Mouse (Mus musculus): Measurements from ENCODE around the gene 4930568D16Rik. TPM values are rescaled to one million over a fixed set of nuclear protein-coding genes. Genes with fewer than 3 reads are reported as not detected.

The 4930568D16Rik gene
- total RNA-seq, 2 experiments from 2014 or later = not detected

DNA sequence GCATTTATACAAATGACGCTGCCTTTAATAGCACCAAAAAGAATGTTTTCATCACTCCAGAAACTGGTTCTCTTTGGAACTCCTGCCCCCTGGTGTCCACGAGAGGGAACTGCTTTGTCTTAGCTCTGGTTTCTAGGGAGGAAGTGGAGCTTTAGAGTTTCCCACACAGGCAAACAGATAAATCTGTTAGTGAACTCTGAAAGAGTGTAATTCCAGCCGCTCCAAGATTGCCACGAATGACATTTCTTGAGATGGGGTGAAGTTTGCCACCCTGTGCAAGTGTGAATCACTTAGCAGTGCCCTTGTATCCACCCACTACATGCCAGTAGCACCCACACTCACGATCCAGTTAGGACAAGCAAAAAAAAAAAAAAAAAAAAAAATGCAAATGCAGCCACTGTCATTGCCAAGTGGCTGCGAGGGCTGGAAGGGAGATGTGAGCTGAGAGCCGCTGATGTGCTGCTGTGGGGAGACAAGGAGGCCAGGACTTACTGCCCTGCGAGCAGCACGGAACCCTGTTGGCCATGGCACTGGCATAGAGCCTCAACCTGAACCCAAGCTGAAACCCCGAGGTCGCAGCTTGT lies 30.2 kb upstream of the 4930568D16Rik start:
- peak; percentile 95 for TF ChIP-seq CTCF (conservative IDR thresholded peaks at IDR 0.05)
- 0 out of 2 replicates have a peak overlapping the region, but pooled peaks have one; percentile 0 for H3K27ac ChIP-seq
- peak; percentile 72 to 79 for DNase-seq (ENCODE audit: low spot score in 2 of 2)
- H3K4me3 ChIP-seq = no peak overlapping the region

DNA sequence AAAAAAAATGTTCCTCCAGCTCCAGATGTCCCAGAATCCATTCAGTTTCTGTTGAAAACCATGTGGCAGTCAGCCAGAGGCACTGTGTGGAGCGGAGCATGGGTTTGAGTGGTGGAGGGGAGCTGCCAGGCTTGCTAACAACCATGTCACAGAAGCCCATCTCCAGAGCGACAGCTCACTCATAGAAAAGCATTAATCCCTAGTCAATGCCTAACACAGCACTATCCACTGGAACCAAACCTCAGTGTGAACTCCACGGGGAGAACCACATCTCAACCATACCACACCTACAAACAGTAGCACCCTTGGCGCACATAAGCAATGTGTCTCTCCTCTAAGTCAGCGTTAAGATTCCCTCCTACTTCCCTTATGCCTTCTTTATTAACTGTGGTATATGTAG lies 29.6 kb upstream of the 4930568D16Rik start, which contains the start of gene 4930402F06Rik:
4930402F06Rik (minus strand) TSS at position 80 of the 400 bp plus-strand sequence.
- Histone ChIP-seq H3K4me3 (no peak within 1 kb of the TSS), H3K27ac (0 out of 2 replicates have a peak within 1 kb of the TSS, but pooled peaks have one; percentile 0)
- peak; percentile 20 to 27 for DNase-seq (ENCODE audit: low spot score in 2 of 2)
- TF ChIP-seq CTCF (conservative IDR thresholded peaks at IDR 0.05) = no peak

DNA sequence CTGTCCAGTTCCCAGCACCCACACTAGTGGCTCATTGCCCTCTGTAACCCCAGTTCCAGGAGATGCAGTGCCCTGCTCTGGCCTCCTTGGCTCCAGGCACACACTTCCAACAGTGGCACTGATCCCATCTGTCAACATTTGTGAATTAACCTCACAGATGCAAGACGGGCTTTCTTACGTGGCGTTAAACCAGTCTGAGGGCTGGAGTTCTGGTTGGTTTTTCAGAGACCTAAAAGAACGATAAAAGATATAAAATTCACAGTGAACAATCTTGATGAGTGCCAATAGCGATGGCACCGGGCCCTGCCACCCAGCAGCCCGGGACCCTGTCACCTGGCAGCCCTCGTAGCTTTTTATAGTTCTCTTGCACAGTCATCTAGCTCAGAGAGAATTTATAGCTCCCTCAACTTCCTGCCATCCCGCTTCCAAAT lies 17.9 kb upstream of the 4930568D16Rik start:
- no peak for DNase-seq (ENCODE audit: low spot score in 2 of 2)

DNA sequence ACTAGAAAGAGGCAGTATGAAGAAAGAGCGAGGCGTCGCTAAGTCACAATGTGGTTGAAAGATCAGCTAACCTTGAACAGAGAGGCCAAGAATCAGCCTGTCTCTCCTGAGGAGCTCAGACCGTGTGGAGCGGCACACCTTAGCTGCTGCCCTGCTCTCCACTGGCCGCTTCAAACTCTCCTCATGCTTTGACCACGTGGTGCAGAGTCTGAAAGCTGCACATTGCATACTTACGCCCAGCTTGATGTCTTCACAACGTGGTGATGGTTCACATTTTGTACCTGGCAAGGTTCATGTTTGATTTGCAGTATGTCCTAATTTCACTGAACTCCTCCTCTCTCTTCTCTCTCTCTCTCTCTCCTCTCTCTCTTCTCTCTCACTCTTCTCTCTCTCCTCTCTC lies 11.8 kb upstream of the 4930568D16Rik start:
- Histone ChIP-seq H3K27ac (no peak overlapping the region), H3K4me3 (no peak overlapping the region)
- no peak for TF ChIP-seq CTCF (conservative IDR thresholded peaks at IDR 0.05)
- DNase-seq (ENCODE audit: low spot score in 2 of 2) = no peak

More for the DNA sequence above, 17.9 kb upstream of the 4930568D16Rik start:
- H3K4me3 ChIP-seq = no peak overlapping the region
- H3K27ac ChIP-seq = no peak overlapping the region
- TF ChIP-seq CTCF (conservative IDR thresholded peaks at IDR 0.05) = no peak

DNA sequence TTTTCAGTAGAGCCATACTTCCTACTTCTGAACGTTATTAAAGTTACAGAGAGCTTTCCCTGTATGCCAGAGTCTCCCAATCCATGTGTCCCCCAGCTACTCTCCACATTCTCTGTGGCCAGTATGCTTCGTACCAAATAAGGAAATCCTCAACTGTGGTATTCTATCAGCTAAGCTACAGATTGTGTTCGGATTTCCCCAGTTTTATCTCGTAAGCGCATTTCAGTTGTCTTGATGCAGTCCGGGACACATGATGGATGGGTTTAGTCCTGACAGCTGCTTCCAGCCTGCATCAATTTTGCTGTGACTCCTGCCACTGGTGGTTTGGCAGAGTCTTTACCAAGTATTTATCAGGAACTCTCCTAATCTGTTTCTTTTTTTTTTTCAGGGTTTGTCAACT lies 10.1 kb upstream of the 4930568D16Rik start:
- Histone ChIP-seq H3K4me3 (no peak overlapping the region), H3K27ac (no peak overlapping the region)
- DNase-seq (ENCODE audit: low spot score in 2 of 2) = no peak
- TF ChIP-seq CTCF (conservative IDR thresholded peaks at IDR 0.05) = no peak

DNA sequence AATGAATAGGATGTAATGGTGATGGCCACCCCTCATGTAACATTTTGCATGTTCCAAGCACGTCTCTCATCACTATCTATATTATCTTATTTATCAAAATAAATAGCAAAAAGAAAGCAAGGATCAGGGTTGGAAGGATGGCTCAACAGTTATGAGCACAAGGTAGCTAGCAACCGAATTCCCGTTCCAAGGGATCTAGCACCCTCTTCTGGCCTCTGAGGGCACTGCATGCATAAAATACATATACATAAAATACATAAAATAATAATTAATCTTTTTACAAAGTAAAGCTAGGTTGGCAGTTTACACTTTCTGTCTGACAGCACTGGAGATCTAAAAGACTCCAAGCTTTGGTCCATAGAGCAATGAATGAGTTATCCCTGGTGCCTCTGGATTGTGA lies 5.5 kb upstream of the 4930568D16Rik start:
- Histone ChIP-seq H3K27ac (no peak overlapping the region), H3K4me3 (no peak overlapping the region)
- peak; percentile 80 for TF ChIP-seq CTCF (conservative IDR thresholded peaks at IDR 0.05)
- DNase-seq (ENCODE audit: low spot score in 2 of 2) = no peak

DNA sequence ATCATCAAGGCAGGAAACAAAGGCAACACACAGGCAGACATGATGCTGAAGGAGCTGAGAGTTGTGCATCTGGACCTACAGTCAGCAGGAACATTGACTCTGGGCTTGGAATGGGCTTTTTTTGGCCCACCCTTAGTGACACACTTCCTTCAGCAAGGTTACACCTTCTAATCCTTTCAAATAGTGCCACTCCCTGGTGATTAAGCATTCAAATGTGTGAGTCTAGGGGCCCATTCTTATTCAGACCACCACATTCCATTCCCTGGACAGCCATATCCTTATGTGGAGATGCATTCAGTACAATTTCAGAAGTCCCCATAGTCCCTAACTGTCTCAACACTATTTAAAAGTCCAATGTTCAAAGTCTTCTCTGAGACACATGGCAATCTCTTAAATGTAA lies 3.2 kb upstream of the 4930568D16Rik start:
- H3K4me3 ChIP-seq = no peak overlapping the region
- no peak for DNase-seq (ENCODE audit: low spot score in 2 of 2)
- TF ChIP-seq CTCF (conservative IDR thresholded peaks at IDR 0.05) = no peak

DNA sequence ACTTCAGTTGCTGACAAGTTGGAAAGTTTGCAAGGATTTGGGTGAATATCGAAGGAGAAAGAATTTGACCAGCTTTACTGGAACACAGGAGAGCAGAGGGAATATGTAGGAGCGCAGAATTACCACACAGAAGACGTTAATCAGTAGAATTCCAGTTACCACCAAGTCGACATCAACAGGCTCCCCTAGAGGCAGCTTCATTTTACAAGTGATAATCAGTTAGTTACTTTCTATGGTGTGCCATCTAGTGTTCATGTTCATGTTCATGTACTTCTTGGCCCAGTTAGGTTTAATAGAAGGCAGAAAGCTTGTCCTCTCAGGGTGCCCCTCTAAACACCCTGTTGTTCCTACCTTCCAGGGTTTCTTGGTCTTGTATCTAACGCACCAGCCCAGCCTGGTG lies 18.3 kb downstream of the 4930568D16Rik start:
- TF ChIP-seq CTCF (conservative IDR thresholded peaks at IDR 0.05) = peak; percentile 83
- Histone ChIP-seq H3K27ac (no peak overlapping the region), H3K4me3 (no peak overlapping the region)
- DNase-seq (ENCODE audit: low spot score in 2 of 2) = no peak

More for the DNA sequence above, 3.2 kb upstream of the 4930568D16Rik start:
- H3K27ac ChIP-seq = no peak overlapping the region

DNA sequence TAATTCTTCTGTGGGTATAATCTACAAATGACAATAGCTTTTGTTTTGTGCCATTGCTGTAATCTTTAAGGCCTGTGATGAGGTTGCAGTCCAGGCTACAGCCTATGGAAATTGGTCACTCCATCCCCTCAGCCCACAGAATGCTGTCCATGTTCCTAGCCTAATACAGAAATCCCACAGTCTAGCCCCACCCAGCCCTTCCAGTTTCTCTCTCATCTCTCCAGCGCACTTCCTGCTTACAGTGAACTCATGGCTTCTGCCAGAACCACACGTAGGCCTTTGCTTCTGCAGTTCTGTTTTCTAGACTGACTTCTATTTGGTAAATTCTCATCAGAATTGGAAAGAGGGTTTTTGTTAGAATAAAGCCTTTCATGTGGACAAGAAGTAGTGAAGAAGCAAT lies 21.5 kb downstream of the 4930568D16Rik start:
- Histone ChIP-seq H3K4me3 (no peak overlapping the region), H3K27ac (no peak overlapping the region)
- TF ChIP-seq CTCF (conservative IDR thresholded peaks at IDR 0.05) = no peak
- no peak for DNase-seq (ENCODE audit: low spot score in 2 of 2)

DNA sequence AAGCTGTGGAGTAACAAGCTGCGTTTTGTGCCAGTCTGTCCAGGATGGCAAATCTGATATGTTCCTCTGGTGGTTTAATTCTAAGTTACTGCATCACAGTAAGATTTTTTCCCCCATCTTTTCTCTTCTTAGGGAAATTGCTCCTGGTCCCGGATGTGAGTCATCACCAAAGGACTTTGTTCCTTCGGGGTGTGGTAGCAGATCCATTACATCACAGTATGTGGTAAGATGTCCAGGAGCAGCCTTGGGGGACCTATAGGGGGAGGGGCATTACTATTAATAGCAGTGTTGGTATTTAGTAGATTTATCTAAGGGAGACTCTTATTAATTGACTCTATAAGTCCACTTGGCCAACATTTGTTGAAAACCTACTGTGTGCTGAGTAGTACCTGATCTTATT lies 24.9 kb downstream of the 4930568D16Rik start:
- TF ChIP-seq CTCF (conservative IDR thresholded peaks at IDR 0.05) = no peak
- no peak for DNase-seq (ENCODE audit: low spot score in 2 of 2)
- Histone ChIP-seq H3K4me3 (no peak overlapping the region), H3K27ac (no peak overlapping the region)

DNA sequence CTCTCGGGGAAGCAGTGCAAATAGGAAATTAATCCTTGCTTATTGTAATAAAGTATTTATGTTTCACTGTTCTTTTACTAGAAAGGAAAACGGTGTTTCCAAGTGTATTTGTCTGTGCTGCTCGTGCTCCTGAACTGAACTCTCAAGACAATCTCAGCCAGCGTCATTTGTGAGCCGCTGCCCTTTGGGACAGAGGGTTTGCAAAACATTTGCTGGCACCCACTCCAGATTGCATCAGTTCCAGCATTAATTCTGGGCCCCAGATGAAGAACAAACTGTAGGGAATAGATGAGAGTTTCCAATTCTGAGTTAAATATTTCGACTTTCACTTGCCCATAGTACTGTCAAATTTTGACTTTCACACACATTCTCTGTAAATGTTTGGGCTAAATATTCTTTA lies 28.8 kb downstream of the 4930568D16Rik start:
- H3K27ac ChIP-seq = no peak overlapping the region
- no peak for TF ChIP-seq CTCF (conservative IDR thresholded peaks at IDR 0.05)
- DNase-seq (ENCODE audit: low spot score in 2 of 2) = no peak
- H3K4me3 ChIP-seq = no peak overlapping the region

DNA sequence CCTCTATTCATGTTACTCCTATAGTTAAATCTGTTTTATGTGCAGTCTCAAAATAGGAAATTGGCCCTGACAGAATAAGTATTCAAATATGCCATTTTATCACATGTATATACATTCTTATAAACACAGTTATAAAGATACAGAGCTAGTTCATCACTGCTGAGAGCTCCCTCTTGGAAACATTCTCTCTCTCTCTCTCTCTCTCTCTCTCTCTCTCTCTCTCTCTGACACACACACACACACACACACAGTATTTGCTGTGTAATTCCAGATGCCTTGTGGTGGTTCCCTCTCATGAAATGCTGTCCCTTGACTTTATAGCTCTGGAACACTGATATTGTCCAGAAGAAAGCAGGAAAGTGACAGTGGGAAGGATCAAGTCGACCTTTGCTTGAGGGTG lies 29.5 kb downstream of the 4930568D16Rik start:
- Histone ChIP-seq H3K27ac (peak overlapping the region; percentile 60), H3K4me3 (no peak overlapping the region)
- no peak for DNase-seq (ENCODE audit: low spot score in 2 of 2)
- no peak for TF ChIP-seq CTCF (conservative IDR thresholded peaks at IDR 0.05)

DNA sequence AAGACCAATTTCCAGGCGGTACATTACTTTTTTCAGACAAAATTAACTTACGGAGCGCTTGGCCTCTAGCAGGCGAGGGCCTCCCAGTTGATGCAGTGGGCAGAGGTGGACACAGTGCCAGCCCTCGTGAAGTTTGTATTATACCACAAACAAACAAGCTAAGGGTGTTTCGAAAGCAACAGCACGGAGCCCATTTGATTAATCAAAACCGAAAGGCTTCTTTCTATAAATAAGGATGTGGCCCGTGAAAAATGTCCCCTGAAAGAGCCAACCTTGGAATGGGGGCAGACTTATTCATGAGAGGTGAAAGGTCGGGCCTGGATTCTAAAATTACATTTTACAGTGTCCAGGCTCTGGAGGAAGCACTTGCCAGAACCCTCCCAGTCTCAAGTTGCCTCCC lies 30.1 kb downstream of the 4930568D16Rik start:
- peak overlapping the region; percentile 60 for H3K27ac ChIP-seq
- peak overlapping the region; percentile 62 for H3K4me3 ChIP-seq
- no peak for TF ChIP-seq CTCF (conservative IDR thresholded peaks at IDR 0.05)
- no peak for DNase-seq (ENCODE audit: low spot score in 2 of 2)

All from layer of hippocampus, adult 2 months (tissue).